Mouse (Mus musculus): ENCODE measurements around the gene Ttn.

The Ttn gene

DNA sequence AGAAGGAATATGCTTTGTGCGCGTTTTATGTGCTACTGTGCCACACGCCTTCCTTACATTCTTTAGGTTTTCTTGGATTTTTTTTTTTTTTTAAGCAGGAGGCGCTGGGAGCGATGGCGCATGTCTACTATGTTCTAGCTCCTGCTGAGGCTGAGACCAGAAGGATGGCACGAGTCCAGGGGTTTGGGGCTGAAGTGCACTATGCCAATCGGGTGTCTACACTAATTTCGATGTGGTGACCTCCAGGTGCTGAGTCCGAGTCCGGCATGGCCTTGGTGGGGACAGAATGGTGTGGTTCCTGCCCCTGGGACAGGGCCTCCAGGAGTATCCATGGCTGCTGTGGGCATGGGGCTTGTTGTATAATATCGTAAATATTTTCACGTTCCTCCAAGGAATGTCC, 323.8 kb downstream of the Ttn start:
- DNase-seq (ENCODE audit: low read depth, low spot score) = no peak

- no peak for DNase-seq (ENCODE audit: low read depth, low spot score)
Measured at GRCm38 (mm10) chr2:76655982-76656381, 326.4 kb downstream of the Ttn start.

- no peak for DNase-seq (ENCODE audit: low read depth, low spot score)
Measured at GRCm38 (mm10) chr2:76655444-76655843, 326.9 kb downstream of the Ttn start.

DNA sequence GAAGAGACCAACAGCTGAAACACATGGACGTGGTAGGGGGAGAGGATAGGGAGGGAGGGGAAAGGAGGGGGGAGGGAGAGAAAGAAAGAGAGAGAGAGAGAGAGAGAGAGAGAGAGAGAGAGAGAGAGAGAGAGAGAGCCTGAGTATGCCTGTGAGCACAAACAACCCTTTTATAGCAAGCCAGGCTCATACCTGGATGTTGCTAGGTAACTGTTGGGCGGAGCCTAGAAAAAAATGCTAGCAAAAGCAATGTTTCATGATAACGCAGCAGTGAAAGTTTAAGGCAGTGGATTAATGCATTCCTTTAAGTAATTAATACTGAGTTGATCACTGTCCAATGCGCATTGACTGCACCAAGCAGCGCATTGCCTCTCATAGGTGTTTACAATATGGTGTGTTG, 327.7 kb downstream of the Ttn start:
- DNase-seq (ENCODE audit: low read depth, low spot score) = no peak

All from brain, embryonic 18.5 days (tissue).